Mouse (Mus musculus) ES-E14 (cell line): ENCODE measurements around the gene Zfp607b. TPM values are rescaled to one million over a fixed set of nuclear protein-coding genes. Genes with fewer than 3 reads are reported as not detected.
A peak's percentile ranks its signal among the peaks of the same experiment; 100 is the strongest.

Experiments used
- DNase-seq: peaks from one replicate; pipeline ENCODE4 v3.0.0-alpha.2; 2013; ENCODE audit warnings: low read depth, low spot score
- H3K27ac ChIP-seq: 2 replicates; pipeline ENCODE4 v1.5.1; 2012; ENCODE audit warnings: low read depth, mild to moderate bottlenecking, low read length, moderate library complexity, mixed read lengths; ENCODE audit not compliant: poor library complexity, insufficient read depth, severe bottlenecking
- H3K36me3 ChIP-seq: 2 replicates; pipeline ENCODE4 v1.6.1; 2012; ENCODE audit warnings: mild to moderate bottlenecking, low read length, moderate library complexity, mixed read lengths; ENCODE audit not compliant: control insufficient read depth, poor library complexity, insufficient read depth, severe bottlenecking
- H3K4me1 ChIP-seq, 2 experiments: fragments of 150-350 bp in 1 of 2; sonication (generic) in 1 of 2; 2 replicates each; pipeline ENCODE4 v1.6.1; 2012; ENCODE audit warnings: low read length in 2 of 2, mild to moderate bottlenecking in 1 of 2, mixed read lengths in 1 of 2; ENCODE audit not compliant: control insufficient read depth in 2 of 2, insufficient read depth in 2 of 2, poor library complexity in 1 of 2
- H3K4me3 ChIP-seq, 2 experiments: fragments of 150-350 bp in 1 of 2; sonication (generic) in 1 of 2; 2 replicates each; pipeline ENCODE4 v1.5.1; 2012; ENCODE audit warnings: low read length in 2 of 2, low read depth in 1 of 2, mild to moderate bottlenecking in 1 of 2, mixed read lengths in 1 of 2; ENCODE audit not compliant: insufficient read depth in 1 of 2, poor library complexity in 1 of 2, severe bottlenecking in 1 of 2
- H3K9ac ChIP-seq: 2 replicates; pipeline ENCODE4 v1.6.1; 2012; ENCODE audit warnings: low read depth, mild to moderate bottlenecking, low read length, mixed read lengths; ENCODE audit not compliant: poor library complexity, insufficient read depth, severe bottlenecking
- H3K9me3 ChIP-seq: fragments of 150-350 bp; sonication (generic); 2 replicates; pipeline ENCODE4 v1.6.1; 2012; ENCODE audit warnings: low read depth, mild to moderate bottlenecking, low read length; ENCODE audit not compliant: control insufficient read depth, insufficient read depth
- CHD2 ChIP-seq: IDR thresholded peaks from 2 replicates; pipeline ENCODE4 v1.6.1; 2014; ENCODE audit warnings: mild to moderate bottlenecking, low read depth, low read length, inconsistent platforms
- HCFC1 ChIP-seq: IDR thresholded peaks from 2 replicates; pipeline ENCODE4 v1.6.1; 2012; ENCODE audit warnings: low read length, inconsistent platforms, borderline replicate concordance; ENCODE audit not compliant: insufficient read depth
- MAFK ChIP-seq: IDR thresholded peaks from 2 replicates; pipeline ENCODE4 v1.6.1; 2014; ENCODE audit warnings: mild to moderate bottlenecking, low read depth, low read length, inconsistent platforms; ENCODE audit not compliant: insufficient read depth
- ZC3H11A ChIP-seq: IDR thresholded peaks from 2 replicates; pipeline ENCODE4 v1.6.1; 2012; ENCODE audit warnings: low read depth, mild to moderate bottlenecking, inconsistent platforms, low read length, borderline replicate concordance
- ZNF384 ChIP-seq: IDR thresholded peaks from 2 replicates; pipeline ENCODE4 v1.6.1; 2012; ENCODE audit warnings: low read depth, low read length, inconsistent platforms
- in situ Hi-C, 2 experiments: fragments of 600-800 bp; cut with MboI; formaldehyde crosslinking; loops; one replicate each; pipeline ENCODE4 v1.15.1; 2025; ENCODE audit warnings: low sequenced_read_pairs in 2 of 2, inconsistent platforms in 1 of 2; ENCODE audit not compliant: unreplicated experiment in 2 of 2
- total RNA-seq: library from RNA; depleted of rRNA; stranded (reverse); fragments of 300-350 nt; gene quantifications from 2 replicates; pipeline ENCODE4 v1.2.3, GENCODE M21; 2012; rRNA removed

Zfp607b gene
- total RNA-seq, 1 experiment: 6.6 TPM

GRCm38 (mm10) chr7:27732508-27732907, 43.4 kb downstream of the Zfp607b start:
- in situ Hi-C loops: no loop called here
- H3K36me3 ChIP-seq: no peaks in the 10 kb centered on the region
- no peak for TF ChIP-seq CHD2
- TF ChIP-seq ZC3H11A: no peak
- TF ChIP-seq MAFK: no peak
- no peak for TF ChIP-seq HCFC1
- TF ChIP-seq ZNF384: no peak
- no peak overlapping the region for H3K27ac ChIP-seq
- H3K9me3 ChIP-seq: no peaks in the 10 kb centered on the region
- H3K4me3 ChIP-seq: peak overlapping the region in 1 of 2 experiments; percentile 33; a peak in 2 of 4 replicates
- H3K4me1 ChIP-seq: peaks cover 4 to 5% of the 10 kb centered on the region in 2 experiments
- no peak for DNase-seq
- H3K9ac ChIP-seq: no peak overlapping the region

GRCm38 (mm10) chr7:27735457-27735856, 46.3 kb downstream of the Zfp607b start:
- Histone ChIP-seq H3K9me3 (no peaks in the 10 kb centered on the region), H3K4me1 (peaks cover 4 to 5% of the 10 kb centered on the region in 2 experiments), H3K36me3 (peaks cover 11% of the 10 kb centered on the region), H3K9ac (no peak overlapping the region), H3K27ac (no peak overlapping the region; the same call in 1 of the 2 replicates), H3K4me3 (no peak overlapping the region)
- no peak for TF ChIP-seq HCFC1
- TF ChIP-seq ZC3H11A: no peak
- TF ChIP-seq MAFK: no peak
- TF ChIP-seq CHD2: no peak
- no peak for TF ChIP-seq ZNF384
- in situ Hi-C loops: no loop called here
- no peak for DNase-seq

Other genes with a start within 250 kb of the Zfp607b start
- 9.1 and 18.6 TPM in 2 replicates for gene Sptbn4, start 241.7 kb upstream of the Zfp607b start, total RNA-seq
- 22.0 and 29.6 TPM in 2 replicates for gene Blvrb, start 241.4 kb upstream of the Zfp607b start, total RNA-seq
- 5.4 and 6.2 TPM in 2 replicates for gene Sertad3, start 215.6 kb upstream of the Zfp607b start, total RNA-seq
- 13.1 and 25.1 TPM in 2 replicates for gene Sertad1, start 202.4 kb upstream of the Zfp607b start, total RNA-seq
- gene Prx, start 190.0 kb upstream of the Zfp607b start, total RNA-seq: 10.0 TPM in 2 replicates
- gene Hipk4, start 166.1 kb upstream of the Zfp607b start, total RNA-seq: 1.7 and 2.1 TPM in 2 replicates
- gene Pld3, start 136.1 kb upstream of the Zfp607b start, total RNA-seq: 77.9 and 128 TPM in 2 replicates
- gene 2310022A10Rik, start 136.1 kb upstream of the Zfp607b start, total RNA-seq: 12.6 and 15.9 TPM in 2 replicates
- gene Akt2, start 97.8 kb upstream of the Zfp607b start, total RNA-seq: 42.2 and 44.8 TPM in 2 replicates
- gene Ttc9b, start 35.4 kb upstream of the Zfp607b start, total RNA-seq: 0.54 and 0.74 TPM in 2 replicates
- gene Map3k10, start 14.7 kb upstream of the Zfp607b start, total RNA-seq: 20.2 and 21.6 TPM in 2 replicates
- gene Zfp60, start 42.0 kb downstream of the Zfp607b start, total RNA-seq: 11.0 and 12.0 TPM in 2 replicates
- 6.8 and 9.3 TPM in 2 replicates for gene Zfp626, start 117.9 kb downstream of the Zfp607b start, total RNA-seq
- 14.5 and 16.3 TPM in 2 replicates for gene Zfp59, start 149.3 kb downstream of the Zfp607b start, total RNA-seq
- 3.8 and 3.9 TPM in 2 replicates for gene Zfp607a, start 168.2 kb downstream of the Zfp607b start, total RNA-seq
- gene Zfp974, start 240.1 kb downstream of the Zfp607b start, total RNA-seq: 3.5 and 3.8 TPM in 2 replicates